Mouse (Mus musculus): ENCODE measurements around the gene Rbm38. TPM values are rescaled to one million over a fixed set of nuclear protein-coding genes. Genes with fewer than 3 reads are reported as not detected.

Gene Rbm38
- total RNA-seq, 2 experiments from 2014 or later, result 114 to 119 TPM

- no peak for DNase-seq (ENCODE audit: low spot score in 2 of 2)
Observed at GRCm38 (mm10) chr2:173056882-173057315, 36.6 kb downstream of the Rbm38 start.

GRCm38 (mm10) chr2:173057623-173058022, 37.3 kb downstream of the Rbm38 start:
- no peak for DNase-seq (ENCODE audit: low spot score in 2 of 2)

- no peak for DNase-seq (ENCODE audit: low spot score in 2 of 2)
Observed at GRCm38 (mm10) chr2:173058263-173058662, 38.0 kb downstream of the Rbm38 start.

- DNase-seq (ENCODE audit: low spot score in 2 of 2), result no peak
Observed at GRCm38 (mm10) chr2:173060450-173060849, 40.2 kb downstream of the Rbm38 start.

GRCm38 (mm10) chr2:173061443-173062351, 41.4 kb downstream of the Rbm38 start:
- DNase-seq (ENCODE audit: low spot score in 2 of 2), result no peak

- DNase-seq (ENCODE audit: low spot score in 2 of 2), result no peak
Observed at GRCm38 (mm10) chr2:173063219-173063618, 42.9 kb downstream of the Rbm38 start.

- DNase-seq (ENCODE audit: low spot score in 2 of 2), result no peak
Observed at GRCm38 (mm10) chr2:173064864-173065263, 44.6 kb downstream of the Rbm38 start.

GRCm38 (mm10) chr2:173072948-173073347, 52.6 kb downstream of the Rbm38 start:
- DNase-seq (ENCODE audit: low spot score in 2 of 2), result no peak

DNA sequence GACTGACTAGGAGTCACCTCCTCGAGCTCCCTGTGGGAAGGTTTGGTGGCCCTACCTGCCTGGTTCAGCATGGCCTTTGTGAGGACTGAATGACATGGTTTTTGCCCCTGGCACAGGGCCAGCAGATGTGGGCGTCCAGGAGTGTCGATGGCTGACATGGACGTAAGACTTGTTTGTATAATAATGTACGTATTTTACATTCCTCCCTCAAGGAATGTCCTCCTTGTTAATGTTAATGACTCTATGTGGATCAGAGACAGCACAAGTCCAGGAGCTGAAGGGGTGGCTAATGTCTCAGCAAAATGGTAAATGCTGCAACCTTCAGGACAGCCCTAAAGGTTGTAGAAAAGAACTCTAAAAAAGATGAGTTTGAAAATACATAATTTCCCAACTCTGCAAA, 53.4 kb downstream of the Rbm38 start:
- DNase-seq (ENCODE audit: low spot score in 2 of 2), result no peak

GRCm38 (mm10) chr2:173076921-173077320, 56.6 kb downstream of the Rbm38 start:
- DNase-seq (ENCODE audit: low spot score in 2 of 2), result no peak

DNA sequence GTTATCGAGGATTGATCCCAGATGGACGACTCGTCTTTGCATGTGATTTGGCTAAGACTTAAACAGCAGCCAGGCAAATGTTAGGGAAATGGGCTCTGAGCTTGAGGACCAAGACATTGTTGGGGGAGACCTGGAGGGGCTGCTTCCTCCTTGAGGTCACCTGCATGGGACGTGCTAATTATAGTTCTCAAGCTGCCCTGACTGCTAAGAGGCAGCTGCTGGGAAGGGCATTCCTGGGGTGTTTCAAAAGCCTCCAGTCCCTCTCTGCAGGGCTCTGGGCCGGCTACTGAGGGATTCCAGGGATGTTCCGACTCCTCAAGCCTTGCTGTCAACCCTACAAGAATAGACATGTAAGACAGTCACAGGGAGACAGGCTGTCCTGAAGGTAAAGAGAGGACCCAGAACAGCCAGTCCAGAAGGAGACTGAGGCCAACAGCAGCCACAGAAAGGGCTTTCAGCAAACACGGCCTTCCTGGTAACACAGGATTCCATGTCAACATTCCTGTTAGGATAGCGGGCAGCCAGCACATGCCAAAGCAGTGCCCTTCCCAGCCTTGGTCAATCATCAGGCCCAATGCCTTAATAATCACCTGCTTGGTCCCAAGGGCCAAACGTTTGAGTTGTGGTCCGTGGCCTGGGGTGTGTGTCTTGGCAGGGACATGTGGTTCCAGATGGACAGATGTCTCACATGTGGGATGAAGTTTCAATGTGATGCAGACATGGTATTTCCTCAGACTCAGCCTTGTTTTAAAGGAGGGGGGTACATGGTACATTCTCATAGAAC, 59.7 kb downstream of the Rbm38 start:
- peak in 1 of 2 experiments; percentile 15 for DNase-seq (ENCODE audit: low spot score in 2 of 2)

DNA sequence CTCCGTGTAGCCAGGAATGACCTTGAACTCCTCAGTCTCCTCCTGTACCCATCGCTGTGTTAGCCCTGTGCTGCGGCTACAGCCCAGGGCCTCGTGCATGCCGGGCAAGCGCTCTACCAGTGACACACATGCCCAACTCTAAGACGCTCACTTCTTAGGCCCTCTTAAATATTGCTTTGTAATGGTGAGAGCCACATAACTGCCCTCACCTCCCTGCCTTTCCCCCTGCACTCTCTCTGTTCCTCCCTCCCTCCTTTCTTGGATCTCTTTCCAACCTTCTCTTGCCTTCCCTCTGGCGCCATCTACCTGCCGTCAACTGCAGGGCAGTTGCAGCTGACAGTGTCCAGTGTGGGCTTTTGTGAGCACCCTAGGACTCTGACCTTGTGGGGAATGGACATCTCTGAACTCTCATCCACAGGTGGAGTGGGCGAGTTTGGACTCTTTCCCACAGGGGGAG, 60.5 kb downstream of the Rbm38 start:
- DNase-seq (ENCODE audit: low spot score in 2 of 2), result peak; percentile 31 to 77

DNA sequence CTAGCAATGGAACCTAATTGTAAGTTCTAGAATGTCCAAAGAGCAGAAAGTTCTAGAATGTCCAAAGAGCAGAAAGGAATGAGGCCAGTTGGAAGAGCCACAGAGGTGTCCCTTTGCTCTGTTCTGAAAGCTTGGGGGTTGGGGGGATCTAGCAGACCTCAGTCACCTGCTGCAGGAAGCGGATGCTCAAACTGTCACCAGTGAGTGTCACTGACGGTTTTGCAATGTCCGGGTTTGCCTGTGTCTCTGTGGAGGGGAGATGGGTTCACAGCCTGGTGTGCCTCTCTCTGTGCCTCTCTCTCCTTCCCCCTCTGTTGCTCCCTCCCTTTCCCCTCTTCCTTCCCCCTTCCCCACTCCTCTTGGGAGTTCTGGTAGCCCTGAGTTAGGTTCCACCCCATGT, 62.4 kb downstream of the Rbm38 start:
- DNase-seq (ENCODE audit: low spot score in 2 of 2), result no peak

DNA sequence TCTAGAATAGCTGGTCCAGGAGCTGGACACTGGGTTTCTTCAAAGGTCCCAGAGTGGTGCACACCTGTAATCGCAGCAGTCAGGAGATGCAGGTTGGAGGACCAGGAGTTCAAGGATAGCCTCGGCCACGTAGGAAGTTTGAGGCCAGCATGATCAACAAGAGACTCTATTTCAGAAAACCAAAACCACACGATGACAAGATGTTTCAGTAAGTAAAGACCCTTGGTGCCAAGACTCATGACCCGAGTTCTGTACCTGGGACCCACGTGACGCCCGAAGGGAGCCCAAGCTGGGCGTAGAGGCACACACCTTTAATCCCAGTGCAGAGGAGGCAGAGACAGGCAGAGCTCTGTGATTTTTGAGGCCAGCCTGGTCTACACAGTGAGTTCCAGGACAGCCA, 62.8 kb downstream of the Rbm38 start:
- DNase-seq (ENCODE audit: low spot score in 2 of 2), result no peak

DNA sequence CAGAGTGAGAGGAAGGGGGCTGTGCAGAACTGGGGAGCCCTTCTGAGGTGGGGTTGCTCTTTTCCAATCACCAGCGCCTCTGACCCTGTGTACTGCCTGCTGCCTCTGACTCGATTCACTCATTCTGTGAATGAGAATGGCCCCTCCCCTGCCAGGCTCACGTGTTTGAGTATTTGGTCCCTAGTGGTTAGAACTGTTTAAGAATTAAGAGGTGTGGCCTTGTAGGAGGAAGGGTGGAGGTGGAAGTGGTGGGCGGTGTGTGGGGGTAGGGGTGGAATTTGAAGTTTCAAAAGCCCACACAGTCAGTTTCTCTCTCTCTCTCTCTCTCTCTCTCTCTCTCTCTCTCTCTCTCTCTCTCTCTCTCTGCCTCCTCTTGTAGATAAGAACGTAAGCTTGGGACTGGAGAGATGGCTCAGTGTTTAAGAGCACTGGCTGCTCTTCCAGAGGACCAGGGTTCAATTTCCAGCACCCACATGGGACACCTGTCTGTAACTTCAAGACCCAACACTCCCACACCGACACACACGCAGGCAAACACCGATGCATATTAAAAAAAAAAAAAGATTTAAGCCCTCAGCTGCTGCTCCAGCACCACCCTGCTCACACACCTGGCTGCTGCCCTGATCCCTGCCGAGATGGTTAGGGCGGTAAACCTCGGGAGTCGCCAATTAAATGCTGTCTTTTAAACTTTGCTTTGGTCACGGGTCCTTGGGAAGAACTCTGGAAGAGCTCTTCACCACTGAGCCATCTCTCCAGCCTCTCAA, 63.6 kb downstream of the Rbm38 start:
- no peak for DNase-seq (ENCODE audit: low spot score in 2 of 2)

Other genes starting within 250 kb of the Rbm38 start
- 1 to 10 TPM; 3.7 to 3.8 TPM for gene Bmp7, start 80.2 kb upstream of the Rbm38 start, total RNA-seq (2021)
- gene Spo11, start 42.8 kb upstream of the Rbm38 start, total RNA-seq (2021), result not detected
- 10 to 100 TPM; 41.8 to 44.4 TPM for gene Rae1, start 20.4 kb upstream of the Rbm38 start, total RNA-seq (2021)
- under 1 TPM in 1 of 2 experiments, not detected in 1; 0.10 TPM for gene Ctcfl, start 99.0 kb downstream of the Rbm38 start, total RNA-seq (2021)
- 10 to 100 TPM; 13.9 to 59.4 TPM for gene Pck1, start 132.6 kb downstream of the Rbm38 start, total RNA-seq (2021)
- gene Zbp1, start 198.4 kb downstream of the Rbm38 start, total RNA-seq (2021), result under 1 TPM; 0.52 to 0.54 TPM

Measured in gastrocnemius, postnatal 4 days (tissue).